Mouse (Mus musculus) lung, postnatal 0 days (tissue): ENCODE results near the gene Gsto2.

Experiments
- CTCF ChIP-seq: IDR thresholded peaks from 2 replicates; pipeline ENCODE4 v1.5.1; 2016; ENCODE audit warnings: antibody characterized with exemption, mild to moderate bottlenecking
- EP300 ChIP-seq: IDR thresholded peaks from 2 replicates; pipeline ENCODE4 v1.6.1; 2016; ENCODE audit warnings: antibody characterized with exemption, mild to moderate bottlenecking, control low read depth

DNA sequence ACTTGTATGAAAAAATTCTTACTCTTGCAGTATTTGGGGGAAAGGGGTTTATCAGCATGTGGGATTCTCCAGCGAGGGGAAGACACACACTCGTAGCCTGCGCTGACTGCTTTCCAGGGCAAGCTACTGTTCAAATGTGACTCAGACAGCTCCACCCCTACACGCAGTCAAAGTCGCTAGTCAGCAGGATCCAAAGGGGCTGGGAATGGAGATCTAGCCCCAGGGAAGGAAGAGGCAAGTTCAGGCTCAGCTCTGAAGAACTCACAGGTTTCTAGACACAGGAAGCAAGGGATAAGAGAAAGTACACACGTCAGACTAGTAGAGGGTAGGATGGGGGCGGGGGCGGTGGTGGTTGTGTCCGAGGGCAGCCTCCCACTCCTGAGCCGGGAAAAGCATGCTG, 35.2 kb downstream of the Gsto2 start:
- TF ChIP-seq CTCF (no peak), EP300 (no peak)
